18 mouse cellular contexts compared by ENCODE assay signal in the genomic region with DNA sequence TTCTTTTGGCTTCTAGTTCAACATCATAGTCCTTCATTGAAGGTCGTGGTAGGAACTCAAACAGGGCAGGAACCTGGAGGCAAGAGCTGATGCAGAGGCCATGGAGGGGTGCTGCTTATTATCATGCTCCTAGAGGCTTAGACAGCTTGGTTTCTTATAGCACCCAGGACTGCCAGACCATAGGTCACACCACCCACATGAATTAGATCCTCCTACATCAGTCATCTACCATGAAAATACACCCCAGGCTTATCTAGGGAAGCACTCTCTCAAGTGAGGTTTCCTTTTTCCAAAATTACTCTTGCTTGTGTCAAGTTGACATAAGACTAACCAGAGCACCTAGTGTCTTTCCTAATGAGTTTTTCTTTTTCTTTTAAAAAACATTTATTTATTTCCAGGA.
"Had no signal": no experiment of that assay in that cellular context is flagged by ENCODE, and none has a peak within 500 bp of the region (broad histone marks: within the 10 kb centered on the region; RNA-seq: fewer than 3 reads in every experiment).

No protein-coding gene starts in this region.

- H3K4me3 ChIP-seq: midbrain, embryonic 13.5 days; midbrain, embryonic 15.5 days; myocyte; neural tube, embryonic 13.5 days; neural tube, embryonic 15.5 days; stomach, embryonic 15.5 days had no signal

- H3K9ac ChIP-seq: lung, embryonic 14.5 days; midbrain, embryonic 13.5 days; midbrain, embryonic 15.5 days; neural tube, embryonic 13.5 days; neural tube, embryonic 15.5 days; stomach, embryonic 15.5 days had no signal

- H3K4me2 ChIP-seq: lung, embryonic 14.5 days; midbrain, embryonic 11.5 days; midbrain, embryonic 13.5 days; midbrain, embryonic 15.5 days; neural tube, embryonic 13.5 days; neural tube, embryonic 15.5 days; stomach, embryonic 15.5 days had no signal

- H3K4me1 ChIP-seq: midbrain, embryonic 13.5 days; midbrain, embryonic 15.5 days; neural tube, embryonic 13.5 days; neural tube, embryonic 15.5 days; stomach, embryonic 15.5 days had no signal

- ATAC-seq: midbrain, embryonic 13.5 days; midbrain, embryonic 15.5 days had no signal

- H3K27me3 ChIP-seq: megakaryocyte, embryonic 14.5 days; midbrain, embryonic 13.5 days; midbrain, embryonic 15.5 days; neural tube, embryonic 13.5 days; neural tube, embryonic 15.5 days; stomach, embryonic 15.5 days had no signal

- H3K27ac ChIP-seq: midbrain, embryonic 13.5 days; midbrain, embryonic 15.5 days; neural tube, embryonic 13.5 days; neural tube, embryonic 15.5 days; stomach, embryonic 15.5 days; stomach, postnatal 0 days had no signal

- H3K36me3 ChIP-seq: midbrain, embryonic 13.5 days; midbrain, embryonic 15.5 days; neural tube, embryonic 13.5 days; neural tube, embryonic 15.5 days; stomach, embryonic 15.5 days had no signal

- H3K9me3 ChIP-seq: megakaryocyte, embryonic 14.5 days; midbrain, embryonic 13.5 days; midbrain, embryonic 15.5 days; neural tube, embryonic 13.5 days; neural tube, embryonic 15.5 days; stomach, embryonic 15.5 days had no signal

- DNase-seq: lung, adult 18-20 months; lung, embryonic 14.5 days; lung, postnatal 10 days; lung, postnatal 4 days; retina, postnatal 1 day; right cerebral cortex, postnatal 14 days; thymus, adult 2 months; thymus, postnatal 25 days; thymus, postnatal 4 days had no signal
